Mouse (Mus musculus) liver, embryonic 14.5 days (tissue): ENCODE measurements around the gene Enox1. TPM values are rescaled to one million over a fixed set of nuclear protein-coding genes. Genes with fewer than 3 reads are reported as not detected.

Experiments used
- ATAC-seq: fragments of 200-750 bp; cut with Nextera tagmentation; 2 replicates; pipeline ENCODE4 v1.8.0; 2017; ENCODE audit warnings: moderate number of reproducible peaks, mild to moderate bottlenecking, moderate library complexity; ENCODE audit not compliant: insufficient read depth
- DNase-seq, 3 experiments: peaks; one replicate each; pipeline ENCODE4 v3.0.0-alpha.2; 2012 to 2013; ENCODE audit warnings: low read depth in 3 of 3, low spot score in 3 of 3
- H3K27ac ChIP-seq: fragments of 300-500 bp; sonication (generic); 2 replicates; pipeline ENCODE4 v1.5.1; 2014; ENCODE audit warnings: moderate library complexity, mild to moderate bottlenecking, control low read depth, inconsistent platforms
- H3K27me3 ChIP-seq: fragments of 300-500 bp; sonication (generic); 2 replicates; pipeline ENCODE4 v1.6.1; 2014; ENCODE audit warnings: mild to moderate bottlenecking, low read length, moderate library complexity; ENCODE audit not compliant: control insufficient read depth, insufficient read depth
- H3K36me3 ChIP-seq: fragments of 300-500 bp; sonication (generic); replicated peaks from 2 replicates; pipeline ENCODE4 v1.6.1; 2014; ENCODE audit warnings: low read depth; ENCODE audit not compliant: control insufficient read depth, insufficient read depth
- H3K4me1 ChIP-seq, 2 experiments: fragments of 200-500 bp in 1 of 2; fragments of 300-500 bp in 1 of 2; sonication (generic) in 1 of 2; replicated peaks; 2 replicates each; pipeline ENCODE4 v1.6.1; 2012 to 2014; ENCODE audit warnings: antibody characterized with exemption in 1 of 2, inconsistent platforms in 1 of 2, low read length in 1 of 2; ENCODE audit not compliant: control insufficient read depth in 2 of 2, insufficient read depth in 2 of 2
- H3K4me2 ChIP-seq: fragments of 300-500 bp; sonication (generic); 2 replicates; pipeline ENCODE4 v1.6.1; 2014; ENCODE audit warnings: low read depth, mild to moderate bottlenecking, control low read depth, moderate library complexity
- H3K4me3 ChIP-seq, 2 experiments: fragments of 200-500 bp in 1 of 2; fragments of 300-500 bp in 1 of 2; sonication (generic) in 1 of 2; 2 replicates each; pipeline ENCODE4 v1.5.1; 2012 to 2014; ENCODE audit warnings: low read depth in 2 of 2, low read length in 2 of 2, mild to moderate bottlenecking in 2 of 2, control low read depth in 1 of 2, inconsistent platforms in 1 of 2, moderate library complexity in 1 of 2; ENCODE audit not compliant: insufficient read depth in 1 of 2
- H3K9ac ChIP-seq: fragments of 300-500 bp; sonication (generic); replicated peaks from 2 replicates; pipeline ENCODE4 v1.6.1; 2014; ENCODE audit warnings: mild to moderate bottlenecking, control low read depth, moderate library complexity
- H3K9me3 ChIP-seq: fragments of 300-500 bp; sonication (generic); 2 replicates; pipeline ENCODE4 v1.6.1; 2016; ENCODE audit warnings: low read length, mixed read lengths; ENCODE audit not compliant: control insufficient read depth
- CTCF ChIP-seq: IDR thresholded peaks from 2 replicates; pipeline ENCODE4 v1.5.1; 2016; ENCODE audit warnings: antibody characterized with exemption, low read depth, control low read depth
- EP300 ChIP-seq: IDR thresholded peaks from 2 replicates; pipeline ENCODE4 v1.6.1; 2016; ENCODE audit warnings: antibody characterized with exemption, low read depth
- WGBS: fragments of 180-500 bp; shearing (Covaris S2); extraction: QIAGEN DNeasy Blood & Tissue Kit; methylation state at CpG from one replicate; pipeline ENCODE4 v1.1.7; 2014; ENCODE audit not compliant: insufficient replicate concordance; 5-methylcytosine and 5-hydroxymethylcytosine counted together
- polyA plus RNA-seq, 2 experiments: library from polyadenylated mRNA; depleted of rRNA in 1 of 2; stranded (reverse) in 1 of 2; unstranded in 1 of 2; fragments of >200 nt; fragmentation: Nextera tagmentation in 1 of 2; extraction: Ambion mirVana in 1 of 2; gene quantifications; 2 replicates each; pipeline versions ENCODE4 v1.2.1 to v1.2.3; 2012 to 2014

The Enox1 gene
- polyA plus RNA-seq, 2 experiments: 0.07 to 0.10 TPM

DNA sequence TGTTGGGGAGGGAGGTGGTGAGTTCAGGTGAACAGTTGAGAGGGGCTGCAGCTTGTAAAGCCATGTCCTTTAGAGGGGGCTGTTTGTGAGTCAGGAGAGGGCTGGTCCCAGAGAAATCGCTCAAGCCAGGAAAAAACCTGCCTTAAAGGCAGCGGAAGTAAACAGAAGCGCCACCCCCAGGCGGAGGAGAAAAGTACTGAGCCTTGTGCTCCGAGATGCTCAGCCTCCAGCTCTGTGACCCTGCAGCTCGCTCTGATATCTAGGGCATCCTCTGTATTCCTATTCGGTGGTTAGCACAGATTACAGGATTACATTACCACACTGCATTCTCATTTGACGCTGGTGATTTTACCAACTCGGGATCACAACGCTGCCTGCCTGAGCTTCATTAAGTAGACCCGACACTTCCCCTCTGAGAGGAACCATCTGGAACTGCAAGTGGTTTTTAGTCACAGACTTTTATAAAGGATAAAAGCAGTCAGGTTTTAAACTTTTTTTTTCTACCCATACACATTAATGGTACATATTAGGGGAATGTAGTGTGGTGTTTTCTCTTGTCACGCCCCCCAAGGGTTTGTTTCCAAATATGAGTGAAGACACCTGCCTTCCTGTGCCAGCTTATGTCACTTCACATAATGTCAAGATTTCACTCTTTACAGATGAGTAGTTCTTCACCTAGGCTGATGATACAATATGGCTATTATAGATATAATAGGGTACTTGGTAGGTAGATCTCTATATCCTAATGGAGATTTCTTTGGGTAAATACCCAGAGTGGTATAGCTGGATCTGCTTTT is 552.0 kb downstream of the Enox1 start:
- H3K9ac ChIP-seq: no peak overlapping the region
- H3K4me3 ChIP-seq: no peak overlapping the region
- H3K9me3 ChIP-seq: no peaks in the 10 kb centered on the region
- H3K4me1 ChIP-seq: no peaks in the 10 kb centered on the region
- ATAC-seq (no peak), DNase-seq (no peak)
- no peaks in the 10 kb centered on the region for H3K27me3 ChIP-seq
- H3K27ac ChIP-seq: no peak overlapping the region
- H3K36me3 ChIP-seq: no peaks in the 10 kb centered on the region
- no peak overlapping the region for H3K4me2 ChIP-seq
- WGBS: 51% methylated on average over 12 of the region's 12 CpGs
- TF ChIP-seq EP300 (no peak), CTCF (0 out of 2 replicates have a peak, but pooled peaks have one; percentile 9)

- H3K9me3 ChIP-seq: no peaks in the 10 kb centered on the region
- no peaks in the 10 kb centered on the region for H3K4me1 ChIP-seq
- no peak for ATAC-seq
- H3K9ac ChIP-seq: no peak overlapping the region
- H3K4me3 ChIP-seq: no peak overlapping the region
- no peak overlapping the region for H3K4me2 ChIP-seq
- H3K27me3 ChIP-seq: no peaks in the 10 kb centered on the region
- no peak overlapping the region for H3K27ac ChIP-seq
- 55% methylated on average over 9 of the region's 9 CpGs for WGBS
- no peak for DNase-seq
- TF ChIP-seq CTCF (no peak), EP300 (no peak)
- no peaks in the 10 kb centered on the region for H3K36me3 ChIP-seq
Observed at GRCm38 (mm10) chr14:77714931-77715535, 558.5 kb downstream of the Enox1 start.

DNA sequence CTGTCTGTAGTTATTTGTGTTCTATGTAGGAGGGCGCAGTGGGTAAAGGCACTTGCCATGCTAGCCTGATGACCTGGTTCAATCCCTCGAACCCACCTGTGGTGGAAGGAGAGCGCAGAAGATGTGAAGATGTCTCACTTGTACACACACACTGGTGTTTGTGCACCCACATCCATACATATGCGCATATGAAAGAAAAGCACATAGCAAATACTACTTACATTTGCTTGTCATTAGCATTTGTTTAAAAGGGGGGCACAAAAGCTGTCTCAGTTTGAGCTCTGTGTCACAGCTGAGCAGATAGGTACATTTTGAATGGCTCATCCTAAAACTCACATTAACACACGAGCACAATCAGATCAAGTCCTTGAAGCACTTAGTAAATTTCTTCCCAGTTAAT is 560.4 kb downstream of the Enox1 start:
- H3K27me3 ChIP-seq: no peaks in the 10 kb centered on the region
- H3K4me3 ChIP-seq: no peak overlapping the region
- ATAC-seq (no peak), DNase-seq (no peak)
- no peak overlapping the region for H3K9ac ChIP-seq
- H3K36me3 ChIP-seq: no peaks in the 10 kb centered on the region
- no peaks in the 10 kb centered on the region for H3K9me3 ChIP-seq
- TF ChIP-seq CTCF: no peak
- no peak for TF ChIP-seq EP300
- H3K4me2 ChIP-seq: no peak overlapping the region
- 68% methylated on average over 5 of the region's 5 CpGs for WGBS
- H3K4me1 ChIP-seq: no peaks in the 10 kb centered on the region
- no peak overlapping the region for H3K27ac ChIP-seq

- no peaks in the 10 kb centered on the region for H3K9me3 ChIP-seq
- no peak overlapping the region for H3K4me3 ChIP-seq
- ATAC-seq: no peak
- H3K36me3 ChIP-seq: no peaks in the 10 kb centered on the region
- H3K27ac ChIP-seq: no peak overlapping the region
- no peak for DNase-seq
- H3K4me2 ChIP-seq: no peak overlapping the region
- whole genome bisulfite sequencing: 58% methylated on average over 8 of the region's 8 CpGs
- TF ChIP-seq EP300: no peak
- no peak for TF ChIP-seq CTCF
- no peak overlapping the region for H3K9ac ChIP-seq
- H3K27me3 ChIP-seq: no peaks in the 10 kb centered on the region
- H3K4me1 ChIP-seq: no peaks in the 10 kb centered on the region
Observed at GRCm38 (mm10) chr14:77718814-77719213, 562.3 kb downstream of the Enox1 start.

GRCm38 (mm10) chr14:77738056-77738455 is 581.5 kb downstream of the Enox1 start:
- no peaks in the 10 kb centered on the region for H3K36me3 ChIP-seq
- no peak overlapping the region for H3K4me2 ChIP-seq
- H3K27ac ChIP-seq: no peak overlapping the region
- H3K9me3 ChIP-seq: no peaks in the 10 kb centered on the region
- no peak for ATAC-seq
- TF ChIP-seq CTCF (no peak), EP300 (no peak)
- 41% methylated on average over 3 of the region's 3 CpGs for WGBS
- H3K9ac ChIP-seq: no peak overlapping the region
- no peak for DNase-seq
- H3K4me1 ChIP-seq: no peaks in the 10 kb centered on the region
- H3K4me3 ChIP-seq: no peak overlapping the region
- no peaks in the 10 kb centered on the region for H3K27me3 ChIP-seq
